Mouse (Mus musculus) layer of hippocampus, adult 8-10 months (tissue): Measurements from ENCODE around the gene 1110002E22Rik. TPM values are rescaled to one million over a fixed set of nuclear protein-coding genes. Genes with fewer than 3 reads are reported as not detected.

ENCODE experiments used
- DNase-seq, 2 experiments: peaks; one replicate each; pipeline ENCODE4 v3.0.0; 2022; ENCODE audit warnings: low spot score in 2 of 2
- total RNA-seq, 4 experiments: library from RNA; stranded (reverse); gene quantifications; 2 replicates each; pipeline ENCODE4 v1.2.4; 2022

1110002E22Rik gene
- total RNA-seq, 4 experiments from 2014 or later, result 1.2 to 2.3 (median 2.0) TPM

GRCm38 (mm10) chr3:138105056-138105455, 40.2 kb downstream of the 1110002E22Rik start:
- no peak for DNase-seq

- no peak for DNase-seq
These were observed 42.0 kb downstream of the 1110002E22Rik start for GRCm38 (mm10) chr3:138106887-138107286.

DNA sequence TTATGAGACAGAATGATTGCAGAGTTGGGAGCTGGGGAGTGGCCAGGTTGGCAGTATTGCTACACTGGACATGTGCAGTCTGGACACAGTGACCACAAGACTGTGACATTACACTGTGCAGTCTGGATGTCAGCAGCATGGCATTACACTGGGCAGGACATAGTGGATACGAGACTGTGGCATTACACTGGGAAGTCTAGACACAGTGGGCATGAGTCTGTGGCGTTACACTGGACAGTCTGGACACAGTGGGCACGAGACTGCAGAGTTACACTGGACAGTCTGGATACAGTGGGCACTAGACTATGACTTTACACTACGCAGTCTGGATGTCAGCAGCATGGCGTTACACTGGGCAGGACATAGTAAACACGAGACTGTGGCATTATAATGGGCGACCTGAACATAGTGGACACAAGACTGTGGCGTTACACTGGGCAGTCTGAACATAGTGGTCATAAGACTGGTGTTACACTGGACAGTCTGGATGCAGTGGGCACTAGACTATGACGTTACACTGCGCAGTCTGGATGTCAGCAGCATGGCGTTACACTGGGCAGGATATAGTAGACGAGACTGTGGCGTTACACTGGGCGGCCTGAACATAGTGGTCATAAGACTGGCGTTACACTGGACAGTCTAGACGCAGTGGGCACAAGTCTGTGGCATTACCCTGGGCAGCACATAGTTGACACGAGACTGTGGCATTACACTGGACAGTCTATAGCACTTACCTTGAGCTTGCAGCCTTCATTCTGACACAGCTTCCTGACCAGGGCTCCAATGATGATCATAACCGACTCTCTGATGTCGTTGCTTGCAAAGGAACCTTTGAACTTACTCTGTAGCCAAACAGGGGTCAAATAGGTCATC, 46.3 kb downstream of the 1110002E22Rik start:
- DNase-seq, result no peak

DNA sequence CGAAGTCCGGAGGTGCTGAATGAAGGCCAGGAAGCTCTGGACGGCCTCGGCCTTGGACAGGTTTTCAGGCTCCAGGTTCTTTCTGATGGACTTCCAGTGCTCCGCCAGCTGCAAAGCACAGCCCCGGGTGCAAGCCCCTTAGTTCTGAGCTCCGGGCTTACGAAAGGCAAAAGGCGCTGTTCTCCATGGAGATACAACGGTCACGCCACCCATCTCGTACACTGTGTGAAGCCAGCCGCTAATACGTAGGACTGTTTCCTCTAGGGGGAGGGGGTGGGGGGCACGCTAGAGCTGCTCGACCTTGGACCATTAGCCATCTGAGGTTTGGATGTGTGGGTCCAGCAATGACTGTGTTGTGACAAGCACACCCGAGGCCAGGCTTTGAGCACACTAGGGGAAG, 49.3 kb downstream of the 1110002E22Rik start:
- DNase-seq, result no peak

DNA sequence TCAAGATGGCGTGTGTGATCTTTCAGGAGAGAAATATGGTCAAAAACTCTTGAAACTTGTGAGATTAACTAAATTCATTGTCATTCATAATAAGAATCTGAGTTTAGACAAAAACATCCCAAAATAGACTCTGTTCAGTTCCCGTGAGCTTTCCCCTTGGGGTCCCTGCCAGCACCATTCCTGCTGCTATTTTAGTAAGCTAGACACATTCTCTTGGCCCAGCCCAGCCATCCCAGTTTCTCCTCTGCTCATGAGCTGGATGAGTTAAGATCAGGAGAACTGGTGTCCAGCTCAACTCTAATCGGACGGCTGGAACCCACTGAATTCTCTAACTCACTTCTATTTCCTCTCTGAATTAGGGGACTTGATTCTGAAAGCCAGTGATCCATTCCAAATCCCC, 52.0 kb downstream of the 1110002E22Rik start:
- DNase-seq, result no peak

DNA sequence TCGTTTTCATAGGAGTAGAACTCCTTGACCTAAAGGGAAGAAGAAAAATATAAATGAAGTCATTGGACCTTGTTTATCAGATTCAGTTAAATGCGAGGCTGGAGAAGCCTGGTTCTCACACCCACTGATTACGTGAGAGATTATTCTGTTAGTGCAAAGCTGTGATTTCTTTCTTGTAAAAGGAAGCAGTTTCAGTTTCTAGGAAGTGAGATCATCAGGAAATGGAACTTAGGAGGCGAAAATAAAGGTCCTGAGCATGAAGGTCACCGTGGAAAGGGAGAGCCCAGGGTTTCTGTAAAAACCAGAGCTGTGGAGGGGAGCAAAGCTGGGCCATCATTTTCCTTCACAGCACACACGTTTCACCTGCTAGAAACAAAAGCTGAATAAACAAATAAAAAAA, 53.5 kb downstream of the 1110002E22Rik start:
- DNase-seq, result no peak

DNA sequence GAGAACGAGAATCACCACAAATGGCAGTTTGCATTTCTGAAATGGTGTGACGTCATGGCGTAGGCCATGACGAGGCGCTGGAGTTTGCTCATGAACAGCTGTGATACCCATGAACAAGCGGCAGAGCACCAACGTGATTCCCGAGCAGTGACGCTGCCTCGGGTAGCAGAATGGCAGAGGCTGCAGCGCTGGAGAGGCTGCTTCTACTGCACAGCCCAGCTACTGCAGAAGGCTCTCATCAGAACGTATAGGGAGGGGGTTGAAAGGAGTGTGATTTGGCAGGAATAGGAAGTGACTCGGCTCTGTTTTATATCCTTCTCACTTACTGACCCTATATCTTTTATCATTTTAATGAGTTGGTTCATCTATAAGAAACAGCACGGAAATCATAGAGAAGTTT, 54.0 kb downstream of the 1110002E22Rik start:
- DNase-seq, result no peak

- no peak for DNase-seq
These were observed 54.7 kb downstream of the 1110002E22Rik start for GRCm38 (mm10) chr3:138119444-138120105.

- DNase-seq, result no peak
These were observed 56.6 kb downstream of the 1110002E22Rik start for GRCm38 (mm10) chr3:138121461-138121860.

DNA sequence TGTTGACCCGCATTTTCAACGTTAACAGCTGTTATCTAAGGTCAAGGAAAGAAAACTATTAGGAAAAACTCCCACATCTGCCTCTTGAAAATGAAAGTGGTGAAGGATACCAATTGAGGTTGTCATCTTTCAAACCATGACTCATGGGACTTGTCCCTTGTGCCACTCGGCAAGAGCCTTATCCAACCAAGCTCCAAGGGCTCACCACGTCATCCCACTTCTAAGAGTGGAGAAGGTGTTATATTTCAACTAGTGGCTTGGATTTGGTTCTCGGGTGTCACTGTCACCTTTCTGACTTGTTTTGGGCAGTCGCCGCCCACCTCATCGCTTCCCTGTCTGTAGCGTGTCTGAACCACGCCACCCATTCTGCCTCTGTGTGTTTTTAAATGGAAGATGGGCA, 59.0 kb downstream of the 1110002E22Rik start:
- no peak for DNase-seq

- DNase-seq, result no peak
These were observed 64.3 kb downstream of the 1110002E22Rik start for GRCm38 (mm10) chr3:138129110-138129509.

DNA sequence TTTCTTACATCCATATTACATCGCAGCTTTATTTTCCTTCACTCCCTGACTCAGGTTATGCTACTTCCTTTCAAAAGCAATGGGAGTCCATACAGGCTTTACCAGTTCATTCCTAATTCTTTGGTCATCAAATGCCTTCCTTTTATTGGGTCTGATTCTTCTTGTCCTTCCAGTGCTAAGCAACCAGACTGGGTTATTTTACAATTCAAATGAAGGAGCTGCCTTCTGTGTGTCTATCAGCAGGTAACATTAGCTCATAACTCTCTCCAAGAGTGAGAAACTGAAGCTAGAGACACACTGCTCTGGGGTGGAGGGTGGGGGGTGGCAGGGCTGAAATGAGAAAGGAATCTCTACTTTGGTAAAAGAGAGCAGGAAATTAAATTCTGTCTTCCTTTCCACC, 65.8 kb downstream of the 1110002E22Rik start:
- no peak for DNase-seq

Other genes starting within 250 kb of the 1110002E22Rik start
- 100 to 1,000 TPM; 138 to 151 (median 148) TPM for gene H2afz, start 200.6 kb upstream of the 1110002E22Rik start, total RNA-seq
- 10 to 100 TPM; 52.0 to 55.0 (median 53.3) TPM for gene Dnajb14, start 197.4 kb upstream of the 1110002E22Rik start, total RNA-seq
- 10 to 100 TPM; 60.2 to 72.0 (median 65.2) TPM for gene Lamtor3, start 146.5 kb upstream of the 1110002E22Rik start, total RNA-seq
- 1 to 10 TPM; 5.3 to 8.4 (median 7.6) TPM for gene Dapp1, start 83.5 kb upstream of the 1110002E22Rik start, total RNA-seq
- gene Gm5105, start 2.3 kb downstream of the 1110002E22Rik start, total RNA-seq, result under 1 TPM in 1 of 4 experiments, not detected in 3; 0.22 TPM
- 1 to 10 TPM; 2.9 to 9.7 (median 4.0) TPM for gene Trmt10a, start 78.4 kb downstream of the 1110002E22Rik start, total RNA-seq
- 1 to 10 TPM; 6.5 to 9.3 (median 8.1) TPM for gene Mttp, start 79.9 kb downstream of the 1110002E22Rik start, total RNA-seq
- gene 4930579F01Rik, start 128.8 kb downstream of the 1110002E22Rik start, total RNA-seq, result not detected
- under 1 TPM in 3 of 4 experiments, not detected in 1; 0.13 to 0.27 (median 0.21) TPM for gene Adh7, start 152.7 kb downstream of the 1110002E22Rik start, total RNA-seq
- 1 to 10 TPM; 1.1 to 2.1 (median 1.8) TPM for gene Adh1, start 195.9 kb downstream of the 1110002E22Rik start, total RNA-seq
- not detected for gene Adh6a, start 248.2 kb downstream of the 1110002E22Rik start, total RNA-seq